Mouse (Mus musculus) CD4-positive, CD25-positive, alpha-beta regulatory T cell, adult 4 months (primary cell): ENCODE data around the gene Pld1. TPM values are rescaled to one million over a fixed set of nuclear protein-coding genes. Genes with fewer than 3 reads are reported as not detected.

ENCODE experiments used
- ATAC-seq: one replicate; pipeline ENCODE4 v1.8.0; 2017
- polyA plus RNA-seq, 2 experiments: library from polyadenylated mRNA; unstranded; fragments of 100-300 nt; shearing (Covaris generic); gene quantifications; one replicate each; pipeline ENCODE4 v1.2.1; 2017

The Pld1 gene
- under 1 TPM in 1 of 2 experiments, not detected in 1; 0.85 TPM for polyA plus RNA-seq

DNA sequence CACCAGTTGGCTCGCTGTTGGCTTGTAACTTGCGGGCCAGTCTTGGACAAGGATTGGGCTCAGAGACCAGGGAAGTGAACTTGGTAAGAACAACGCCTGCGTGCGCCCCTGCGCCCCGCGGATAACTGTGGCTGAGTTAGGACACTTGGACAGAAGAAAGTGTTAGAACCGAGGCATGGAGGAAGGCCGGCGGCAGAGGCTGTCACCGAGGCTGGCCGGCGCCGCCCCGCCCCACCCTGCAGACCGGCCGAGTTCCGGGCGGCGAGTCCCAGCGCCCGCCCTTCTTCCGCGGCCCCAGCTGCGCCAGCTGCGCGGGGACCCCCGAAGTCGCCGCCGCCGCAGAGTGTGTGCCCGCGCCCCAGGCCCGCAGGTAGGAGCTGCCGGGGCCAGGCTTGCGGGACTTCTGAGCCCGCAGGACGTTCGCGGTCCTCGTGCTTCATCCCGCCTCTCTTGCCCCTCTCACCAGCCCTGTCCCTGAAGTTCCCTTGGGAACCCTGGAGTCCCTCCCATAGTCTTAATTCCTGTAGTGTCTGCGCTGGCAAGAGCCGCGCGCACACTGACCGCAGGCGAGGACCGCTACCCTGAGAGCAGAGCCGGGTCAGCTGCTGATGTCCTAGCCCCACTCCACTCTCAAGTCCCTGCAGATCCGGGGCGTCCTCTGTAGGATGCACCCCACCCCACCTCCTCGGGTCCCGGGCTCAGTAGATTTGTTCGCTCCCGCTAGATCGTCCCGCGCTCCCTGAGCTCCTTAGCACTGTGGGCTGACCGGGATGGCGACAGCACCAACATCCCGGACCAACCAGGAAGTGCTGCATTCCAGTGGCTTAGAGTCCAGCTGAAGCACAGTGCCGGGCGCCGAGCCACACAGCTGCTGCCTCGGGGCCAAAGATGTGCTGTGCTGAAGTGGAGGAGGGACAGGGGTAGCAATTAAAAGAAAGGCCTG is at the start of gene Pld1:
Gene Pld1 (plus strand): TSS at position 315 of the 943 bp plus-strand sequence.
- no peak for ATAC-seq

DNA sequence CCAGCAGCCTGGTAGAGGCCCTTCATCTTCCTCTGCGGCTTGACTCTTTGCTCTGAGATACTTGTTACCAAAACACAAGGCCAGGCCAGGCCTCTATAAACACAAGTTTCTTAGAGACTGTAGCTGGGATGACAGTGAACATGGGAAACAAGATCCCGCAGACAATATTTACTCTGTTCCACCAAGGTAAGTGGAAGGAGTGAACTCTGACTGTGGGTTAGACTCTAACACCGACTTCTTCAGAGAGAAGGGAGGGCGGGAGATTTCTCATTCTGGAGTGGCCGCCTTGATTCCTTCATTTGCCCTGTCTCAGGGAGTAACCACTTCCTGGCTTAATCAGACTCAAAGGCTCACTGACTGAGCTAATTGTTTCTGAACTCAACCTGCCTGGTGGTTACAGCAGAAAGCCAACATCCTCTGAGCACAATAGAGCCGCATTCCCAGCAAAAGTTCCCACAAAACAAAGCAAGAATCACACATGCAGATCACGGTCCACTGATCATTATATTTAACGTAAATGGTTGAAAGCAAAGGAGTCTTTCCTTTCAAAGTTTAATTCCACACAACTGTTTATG is 42.1 kb upstream of the Pld1 start, which contains the start of gene Tmem212:
Gene Tmem212 (minus strand): TSS at position 51 of the 575 bp plus-strand sequence.
- no peak for ATAC-seq

DNA sequence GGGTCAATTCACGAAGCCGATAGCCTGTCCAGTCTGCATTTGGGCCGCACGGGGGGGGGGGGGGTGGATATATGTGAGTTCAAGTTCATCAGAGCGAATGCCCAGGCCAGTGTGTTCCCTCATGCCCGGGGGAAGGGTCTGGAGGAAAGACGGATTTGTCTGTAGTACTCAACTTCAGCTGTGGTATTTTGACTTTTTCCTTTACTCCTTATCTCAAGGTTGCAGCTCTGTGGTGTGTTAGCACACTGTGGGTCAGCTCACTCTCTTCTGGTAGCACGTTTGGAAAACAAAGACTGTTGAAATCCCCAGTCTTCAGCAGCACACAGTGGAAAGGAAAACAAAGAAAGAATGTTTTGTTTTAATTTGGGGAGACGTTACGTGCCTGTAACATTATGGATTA is 40.3 kb upstream of the Pld1 start:
- ATAC-seq: no peak

DNA sequence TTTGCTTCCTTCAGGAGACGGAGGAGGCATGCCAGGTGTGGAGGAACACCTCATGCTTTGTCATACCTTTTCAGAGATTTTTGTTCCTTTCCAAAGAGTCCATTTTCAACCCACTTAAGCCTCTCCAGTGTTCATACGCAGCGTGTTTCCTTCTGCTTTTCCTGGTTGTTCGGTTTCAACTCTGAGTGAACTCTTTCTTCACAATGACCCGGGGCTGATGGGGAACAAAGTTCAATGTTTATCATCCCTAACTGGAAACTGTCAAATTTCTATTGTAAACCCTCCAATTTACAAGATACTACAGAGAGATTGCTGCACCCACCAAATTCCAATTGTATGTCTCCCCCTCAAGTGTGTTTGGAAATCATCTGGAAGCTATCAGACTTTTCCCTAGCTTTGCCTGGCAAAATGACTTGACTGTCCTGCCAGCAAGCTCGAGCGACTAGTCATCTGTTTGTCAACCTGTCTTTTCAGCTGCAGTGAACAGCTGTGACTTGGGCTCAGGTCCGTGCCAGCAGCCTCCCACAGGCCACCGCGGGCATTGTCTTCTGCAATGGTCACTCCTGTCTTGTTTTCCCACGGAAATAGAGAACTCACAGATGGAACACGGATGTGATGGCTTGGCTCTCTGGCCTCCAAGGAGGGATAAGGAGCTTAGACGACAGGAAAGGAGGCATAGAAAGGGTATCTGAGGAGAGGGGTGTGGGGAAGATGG is 39.3 kb upstream of the Pld1 start:
- no peak for ATAC-seq

DNA sequence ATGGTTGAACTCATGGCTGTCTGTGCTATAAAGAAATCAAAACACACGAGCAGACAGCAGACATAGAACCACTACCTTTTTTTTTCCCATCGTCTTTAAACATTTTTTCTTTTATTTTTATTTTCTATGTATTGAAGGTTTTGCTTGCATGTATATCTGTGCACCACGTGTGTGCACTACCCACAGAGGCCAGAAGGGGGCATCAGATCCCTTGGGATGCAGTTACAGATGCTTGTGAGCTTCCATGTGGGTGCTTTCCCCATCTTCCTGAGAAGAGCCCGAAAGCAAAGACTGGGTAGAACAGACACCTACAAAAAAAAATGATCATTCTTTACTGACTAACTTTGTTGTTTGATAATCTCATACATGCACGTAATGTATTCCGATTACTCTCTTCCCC is 36.6 kb upstream of the Pld1 start:
- ATAC-seq: no peak

DNA sequence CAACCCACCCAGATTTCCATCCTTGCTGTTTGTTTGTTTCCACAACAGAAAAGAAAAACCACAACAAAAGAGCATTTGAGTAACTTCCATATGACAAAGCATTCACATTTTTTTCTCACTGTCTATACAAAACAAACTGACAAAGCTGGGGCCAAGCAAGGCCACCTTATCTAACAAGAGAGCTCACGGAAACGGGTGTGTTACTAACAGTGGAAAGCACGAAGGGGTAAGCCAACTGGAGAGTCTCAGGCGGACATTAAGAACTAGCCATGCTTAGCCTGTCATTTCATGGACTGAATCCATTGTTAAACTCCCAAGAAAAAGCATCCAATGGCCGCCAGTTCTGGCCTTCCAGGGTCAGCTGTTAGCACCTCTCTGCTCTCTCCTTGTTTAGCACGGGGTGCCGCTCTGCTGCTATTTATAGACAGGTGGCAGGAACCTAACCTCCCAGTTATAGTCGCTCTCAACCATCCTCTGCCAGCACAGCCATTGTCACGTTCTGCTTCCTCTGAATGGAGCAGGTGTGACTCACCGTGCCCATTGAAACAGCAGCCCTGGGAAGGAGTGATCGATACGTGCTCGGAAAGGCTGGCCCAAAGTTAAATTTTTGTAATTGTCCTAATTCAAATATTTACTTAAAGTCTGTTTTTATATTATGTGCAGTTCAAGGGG is 33.7 kb upstream of the Pld1 start:
- ATAC-seq: no peak

DNA sequence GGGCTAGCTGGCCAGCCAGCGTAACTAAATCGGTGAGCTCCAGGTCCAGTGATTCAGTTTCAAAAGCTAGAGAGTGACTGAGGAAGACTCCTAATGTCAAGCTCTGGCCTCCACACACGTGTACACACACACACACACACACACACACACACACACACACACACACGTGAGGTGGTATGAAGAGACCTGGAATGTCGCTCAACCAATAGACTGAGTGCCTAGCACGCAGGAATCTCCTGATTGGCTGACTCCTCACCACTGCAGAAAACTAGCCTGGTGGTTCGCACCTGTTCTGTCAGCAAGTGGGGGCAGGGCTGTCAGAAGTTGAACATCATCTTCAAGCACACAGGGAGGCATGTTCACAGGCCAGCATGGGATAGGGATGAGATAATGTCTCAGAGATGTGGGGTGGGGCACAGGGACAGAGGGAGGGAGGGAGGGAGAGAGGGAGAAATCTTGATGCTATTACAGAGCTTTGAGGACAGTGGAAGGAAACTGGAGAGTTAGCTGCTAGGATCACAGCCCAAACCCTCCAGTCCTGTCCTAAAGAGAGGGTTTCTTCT is 31.8 kb upstream of the Pld1 start:
- no peak for ATAC-seq

DNA sequence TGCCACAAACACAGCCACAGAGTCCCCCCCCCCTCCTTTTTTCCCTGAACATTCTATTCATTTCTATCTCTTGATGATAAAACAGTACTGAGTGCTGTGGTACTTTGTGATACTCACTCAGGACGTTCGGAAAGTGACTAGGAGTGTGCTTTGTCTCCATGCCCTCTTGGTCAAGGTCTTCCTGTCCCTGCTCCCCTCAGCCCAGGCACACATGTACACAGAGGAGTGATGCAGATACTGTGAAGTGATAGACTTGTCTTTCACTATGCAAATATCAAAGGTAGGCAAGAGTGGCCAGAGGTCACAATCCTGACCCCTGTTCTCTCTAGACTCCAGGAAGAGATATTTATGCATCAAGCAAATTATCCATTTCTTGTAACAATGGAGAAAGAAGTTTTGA is 31.2 kb upstream of the Pld1 start:
- no peak for ATAC-seq

DNA sequence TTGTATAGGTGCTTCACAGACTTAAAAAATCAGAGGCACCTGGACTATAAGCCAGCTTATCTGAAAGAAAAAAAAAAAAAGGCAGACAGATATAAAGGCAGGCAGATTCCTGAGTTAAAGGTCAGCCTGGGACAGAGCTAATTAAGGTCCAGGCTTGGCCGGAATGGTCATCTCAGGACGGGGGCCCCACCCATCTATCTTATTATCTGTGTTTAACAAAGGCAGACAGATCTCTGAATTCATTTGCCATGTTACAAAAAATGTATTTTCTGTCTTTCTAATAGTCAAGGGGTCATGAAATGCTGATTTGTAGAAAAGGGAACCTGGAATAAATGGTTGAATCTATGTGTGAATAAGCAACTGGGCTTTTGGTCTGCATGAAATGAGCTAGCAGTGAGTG is 30.2 kb upstream of the Pld1 start:
- ATAC-seq: no peak

DNA sequence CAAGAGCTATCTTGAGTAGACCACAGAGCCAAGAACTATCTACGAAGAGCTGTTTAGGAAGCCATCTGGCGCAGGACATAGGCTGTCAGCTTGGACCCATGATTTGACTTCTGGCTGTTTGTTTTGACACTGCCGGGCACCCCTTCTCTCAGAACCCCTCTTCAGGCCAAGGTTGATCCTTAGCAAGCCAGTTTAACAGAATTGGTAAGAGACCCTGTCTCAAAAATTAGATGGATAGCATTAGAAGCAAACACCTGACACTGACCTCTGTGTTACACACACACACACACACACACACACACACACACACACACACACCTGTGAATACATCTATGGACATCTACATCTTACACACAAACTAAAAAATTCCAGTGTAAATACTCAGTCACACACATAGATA is 29.5 kb upstream of the Pld1 start:
- no peak for ATAC-seq

DNA sequence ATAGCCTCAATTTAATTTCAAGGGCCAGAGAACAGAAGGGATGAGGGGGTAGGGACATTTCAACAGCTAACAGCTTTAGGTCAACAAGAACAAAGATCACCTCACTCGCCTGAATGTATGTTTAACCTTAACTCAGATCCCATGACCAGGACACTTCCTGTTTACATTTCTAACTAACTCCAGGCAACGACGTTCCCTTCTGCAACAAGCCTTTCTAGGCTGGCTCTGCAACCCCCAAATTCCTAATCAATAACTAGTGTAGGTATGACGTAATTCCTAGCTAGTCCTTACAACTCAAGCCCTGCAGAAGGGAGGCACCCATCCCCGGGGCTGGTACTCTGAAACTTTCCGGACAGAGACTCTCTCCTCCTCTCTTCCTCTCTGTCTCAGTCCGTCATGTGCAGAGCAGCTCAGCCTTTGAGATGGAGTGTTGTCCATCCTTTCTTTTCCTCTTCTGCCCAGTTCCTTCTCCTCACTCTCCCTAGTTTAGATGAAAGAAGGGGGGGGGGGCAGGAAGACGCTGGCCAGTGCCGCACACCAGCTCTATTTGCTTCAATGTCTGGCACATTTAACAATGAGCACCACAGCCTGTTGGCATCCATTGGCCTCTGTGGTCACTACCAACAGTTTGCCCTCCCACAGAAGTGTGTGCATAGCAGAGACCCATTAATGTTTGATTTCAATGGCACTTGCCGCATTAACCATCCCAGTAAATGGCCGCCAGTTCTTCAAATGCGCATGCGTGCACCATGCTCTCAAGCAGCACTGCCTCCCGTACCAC is 19.6 kb upstream of the Pld1 start:
- no peak for ATAC-seq

DNA sequence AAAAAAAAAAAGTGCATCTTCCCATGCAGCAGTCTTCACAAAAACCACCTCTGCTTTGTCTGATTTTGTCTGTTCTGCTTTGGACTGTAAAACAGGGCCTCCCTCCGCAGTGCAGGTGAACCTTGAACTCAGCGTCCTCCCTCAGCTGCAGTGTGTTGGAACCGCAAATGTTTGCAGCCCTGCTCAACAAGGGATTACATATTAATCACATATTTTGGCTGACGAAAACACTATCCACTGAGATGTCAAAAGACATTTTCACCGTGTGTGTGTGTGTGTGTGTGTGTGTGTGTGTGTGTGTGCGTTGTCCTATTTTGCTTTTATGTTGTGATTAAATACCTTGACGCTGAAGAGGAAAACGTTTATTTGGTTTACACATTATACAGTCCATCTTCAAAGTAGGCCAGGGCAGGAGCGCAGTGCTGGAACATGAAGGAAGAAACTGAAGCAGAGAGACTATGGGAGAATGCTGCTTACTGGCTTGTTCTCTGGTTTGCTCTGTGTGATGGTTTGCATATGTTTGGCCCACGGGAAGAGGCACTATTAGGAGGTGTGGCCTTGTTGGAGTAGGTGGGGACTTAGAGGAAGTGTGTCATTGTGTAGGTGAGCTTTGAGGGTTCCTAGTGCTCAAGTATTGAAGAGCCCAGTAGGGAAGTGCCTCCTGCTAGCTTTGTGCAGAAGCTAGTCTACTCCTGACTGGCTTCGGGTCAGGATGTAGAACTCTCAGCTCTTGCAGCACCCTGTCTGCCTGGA is 17.1 kb upstream of the Pld1 start:
- no peak for ATAC-seq

DNA sequence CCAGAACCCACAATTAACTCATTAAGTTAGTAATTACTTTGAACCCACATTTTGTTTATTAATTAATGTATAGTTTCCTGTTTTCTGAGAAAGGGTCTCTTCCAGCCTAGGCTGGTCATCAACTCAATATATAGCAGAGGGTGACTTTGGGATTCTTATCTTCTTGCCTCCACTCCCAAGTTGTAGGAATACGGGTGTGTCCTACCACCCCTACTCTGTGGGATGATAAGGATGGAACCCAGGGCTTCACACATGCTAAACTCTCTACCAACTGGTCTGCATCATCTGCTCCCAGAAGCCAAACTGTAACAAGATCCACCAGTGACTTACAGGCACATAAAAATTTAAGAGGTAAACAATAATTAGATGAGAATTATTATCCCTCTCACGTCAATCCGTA is 14.5 kb upstream of the Pld1 start:
- no peak for ATAC-seq

DNA sequence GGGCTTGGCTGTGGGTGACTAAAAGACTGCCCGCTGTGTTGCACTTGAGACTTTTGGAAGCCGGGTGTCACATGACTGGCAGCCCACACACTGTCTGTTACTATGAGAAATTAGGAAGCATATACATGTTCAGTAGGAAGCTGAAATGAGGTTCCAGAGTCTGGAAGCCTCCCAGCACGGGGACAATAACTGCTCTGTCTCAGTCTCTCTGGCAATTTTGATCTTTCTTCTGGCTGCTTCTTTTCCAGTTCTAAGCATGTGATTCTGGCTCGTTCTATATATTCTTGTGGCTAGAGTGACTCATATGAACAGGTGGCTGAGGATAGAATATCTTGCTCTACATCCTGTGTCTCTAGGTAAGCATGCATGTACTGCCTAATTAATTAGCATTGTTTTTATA is 9.3 kb upstream of the Pld1 start:
- ATAC-seq: no peak

DNA sequence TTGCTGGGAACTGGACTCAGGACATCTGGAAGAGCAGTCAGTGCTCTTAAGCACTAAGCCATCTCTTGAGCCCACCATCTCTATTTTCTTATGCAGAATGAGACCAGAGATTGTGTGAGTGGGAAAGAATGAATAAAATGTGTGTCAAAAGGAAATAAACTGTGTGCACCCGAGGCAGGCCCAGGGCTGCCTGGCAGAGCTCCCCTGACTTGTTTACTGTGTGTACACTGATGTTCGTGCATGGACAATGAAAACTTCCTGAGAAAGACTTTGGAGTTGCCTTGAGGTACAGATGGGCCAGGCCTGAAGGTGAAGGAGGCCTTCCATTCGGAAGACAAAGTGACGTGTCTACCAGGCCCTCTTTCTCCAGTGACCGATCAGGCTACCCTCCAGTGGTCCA is 6.1 kb upstream of the Pld1 start:
- ATAC-seq: no peak

DNA sequence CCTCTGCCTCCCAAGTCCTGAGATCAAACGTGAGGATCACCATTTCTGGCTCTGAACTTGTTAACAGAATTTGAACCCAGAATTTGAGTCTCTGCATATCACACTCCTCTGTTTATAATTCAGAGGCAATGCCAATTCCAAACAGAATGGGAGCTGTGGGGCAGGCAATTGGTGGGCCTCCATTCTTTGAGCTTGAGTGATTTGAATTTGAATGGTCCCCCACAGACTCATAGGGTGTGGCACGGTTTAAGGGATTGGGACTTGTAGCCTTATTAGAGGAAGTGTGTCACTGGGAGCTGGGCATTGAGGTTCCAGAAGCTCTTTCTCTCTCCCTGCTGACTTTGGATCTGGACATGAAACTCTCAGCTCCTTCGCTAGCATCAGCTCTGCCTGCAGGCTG is 2.9 kb upstream of the Pld1 start:
- ATAC-seq: no peak

DNA sequence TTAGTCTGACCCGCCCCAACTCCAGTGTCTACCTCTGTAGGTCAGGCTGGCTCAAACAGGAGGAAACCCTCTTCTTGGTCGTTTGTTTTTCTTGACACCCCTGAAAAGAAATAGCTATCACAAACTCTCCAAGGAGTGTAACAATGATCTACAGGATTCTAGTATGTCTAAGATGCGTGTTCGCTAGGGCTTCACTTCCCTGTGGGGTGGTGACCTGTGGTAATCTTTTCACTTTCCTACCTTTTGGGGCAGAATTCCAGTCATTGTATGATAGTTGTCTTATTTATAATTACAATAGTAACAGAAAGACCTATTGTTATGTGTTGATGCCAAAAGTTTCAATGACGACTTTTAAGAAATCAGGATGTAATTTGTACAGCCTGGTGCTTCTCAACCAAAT is 1.8 kb upstream of the Pld1 start:
- no peak for ATAC-seq

DNA sequence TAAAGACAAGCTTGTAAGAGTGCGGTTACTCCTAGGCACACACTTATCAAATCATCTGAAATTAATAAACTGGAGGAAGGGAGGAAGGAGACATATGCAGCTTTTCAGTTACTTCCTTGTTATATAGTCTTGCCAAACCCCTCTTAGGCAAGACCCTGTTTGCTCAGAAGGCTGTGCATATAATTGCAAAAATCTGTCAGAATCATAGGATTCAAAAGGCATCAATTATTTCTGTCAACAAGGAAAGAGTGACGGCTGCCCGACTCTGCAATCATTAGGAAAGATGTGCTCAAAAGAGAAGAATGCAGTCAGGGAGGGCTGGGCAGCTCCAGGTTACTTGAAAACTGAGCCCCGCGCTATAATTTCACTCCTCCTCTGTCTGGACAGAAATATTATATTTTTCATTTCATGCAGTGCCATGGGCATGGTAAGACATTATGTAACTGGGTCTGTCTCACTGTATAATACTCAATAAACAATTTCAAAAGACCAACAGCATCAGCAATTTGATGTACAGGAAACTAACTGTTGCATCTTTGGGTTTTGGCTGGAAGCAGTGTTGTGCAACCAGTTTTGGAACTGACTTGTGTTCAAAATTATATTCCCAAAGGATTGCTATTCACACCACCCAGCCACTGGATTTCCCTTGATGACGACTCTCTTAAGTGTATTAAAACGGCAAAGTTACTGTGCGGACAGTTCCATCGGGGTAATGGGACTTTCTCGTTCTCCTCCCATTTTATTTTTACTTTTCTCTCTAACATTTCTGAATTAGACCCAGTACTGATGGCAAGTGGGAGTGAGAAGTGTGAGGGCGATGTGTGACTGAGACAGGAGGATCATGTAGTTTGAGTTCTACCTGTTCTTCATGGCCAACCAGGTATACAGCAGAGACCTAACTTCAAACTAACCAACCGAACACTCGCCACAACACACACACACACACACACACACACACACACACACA is 1.1 kb upstream of the Pld1 start:
- ATAC-seq: no peak

DNA sequence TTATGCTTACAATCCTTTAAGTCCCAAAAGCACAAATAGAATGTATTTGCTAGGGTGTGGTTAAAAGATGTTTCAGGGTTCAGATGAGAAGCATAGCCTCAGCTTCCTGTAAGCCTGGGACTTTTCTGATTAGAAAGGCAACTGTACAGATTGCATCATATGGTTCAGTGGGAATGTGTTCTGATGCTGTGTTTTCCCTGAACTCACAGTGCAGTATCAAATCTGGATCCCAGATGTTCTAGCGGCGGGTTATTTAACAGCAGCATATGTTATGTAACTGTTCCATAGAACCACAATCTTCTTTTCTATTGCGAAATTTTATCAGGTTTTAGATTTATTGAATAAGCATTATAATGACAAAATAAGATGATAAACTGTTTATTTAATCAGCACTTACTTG is 3.1 kb downstream of the Pld1 start:
- no peak for ATAC-seq

DNA sequence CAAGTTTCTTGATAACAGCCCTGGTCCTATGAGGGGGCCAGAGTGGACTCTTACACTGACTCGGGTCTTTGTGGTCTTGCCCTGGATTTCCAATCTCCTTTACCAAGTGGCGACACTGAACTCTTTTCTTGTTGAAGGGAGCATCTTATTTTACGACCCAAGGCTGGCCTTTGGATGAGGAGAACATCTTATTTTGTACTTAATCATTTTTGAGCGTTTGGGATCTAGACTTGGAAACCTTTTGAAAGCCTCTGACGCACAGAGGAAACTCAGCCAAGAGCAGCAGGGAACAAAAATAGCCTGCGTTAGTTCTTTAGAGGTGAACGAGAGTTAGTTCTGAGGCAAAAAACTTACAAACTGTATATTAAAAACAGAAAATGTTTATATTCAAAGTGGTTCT is 4.5 kb downstream of the Pld1 start:
- ATAC-seq: no peak
